Mouse (Mus musculus) forebrain, embryonic 16.5 days (tissue): ENCODE results near the gene G6pc. TPM values are rescaled to one million over a fixed set of nuclear protein-coding genes. Genes with fewer than 3 reads are reported as not detected.
A peak's percentile ranks its signal among the peaks of the same experiment; 100 is the strongest.
"Not testable (repeated sequence)": the region's sequence is repeated elsewhere in the genome, so short reads cannot be mapped to it uniquely, and the experiment has no call there.

ENCODE experiments used
- ATAC-seq: fragments of 200-750 bp; cut with Nextera tagmentation; 2 replicates; pipeline ENCODE4 v1.8.0; 2017; ENCODE audit warnings: mild to moderate bottlenecking, moderate library complexity
- H3K27ac ChIP-seq: fragments of 300-500 bp; sonication (generic); 2 replicates; pipeline ENCODE4 v1.5.1; 2014; ENCODE audit warnings: low read length, control low read depth
- H3K27me3 ChIP-seq: fragments of 300-500 bp; sonication (generic); replicated peaks from 2 replicates; pipeline ENCODE4 v1.6.1; 2014; ENCODE audit warnings: low read length; ENCODE audit not compliant: control insufficient read depth, insufficient read depth
- H3K36me3 ChIP-seq: fragments of 300-500 bp; sonication (generic); 2 replicates; pipeline ENCODE4 v1.6.1; 2014; ENCODE audit not compliant: control insufficient read depth, insufficient read depth
- H3K4me1 ChIP-seq: fragments of 300-500 bp; sonication (generic); replicated peaks from 2 replicates; pipeline ENCODE4 v1.6.1; 2014; ENCODE audit warnings: low read length; ENCODE audit not compliant: control insufficient read depth, insufficient read depth
- H3K4me2 ChIP-seq: fragments of 300-500 bp; sonication (generic); 2 replicates; pipeline ENCODE4 v1.6.1; 2014; ENCODE audit warnings: mild to moderate bottlenecking, low read length, control low read depth
- H3K4me3 ChIP-seq: fragments of 300-500 bp; sonication (generic); replicated peaks from 2 replicates; pipeline ENCODE4 v1.5.1; 2014; ENCODE audit warnings: mild to moderate bottlenecking, low read length, control low read depth
- H3K9ac ChIP-seq: fragments of 300-500 bp; sonication (generic); replicated peaks from 2 replicates; pipeline ENCODE4 v1.6.1; 2014; ENCODE audit warnings: low read depth, low read length, control low read depth
- H3K9me3 ChIP-seq: fragments of 300-500 bp; sonication (generic); 2 replicates; pipeline ENCODE4 v1.6.1; 2016; ENCODE audit warnings: low read length; ENCODE audit not compliant: control insufficient read depth
- WGBS: fragments of 180-500 bp; shearing (Covaris S2); extraction: QIAGEN DNeasy Blood & Tissue Kit; methylation state at CpG from one replicate; pipeline ENCODE4 v1.1.7; 2014; 5-methylcytosine and 5-hydroxymethylcytosine counted together
- polyA plus RNA-seq: library from polyadenylated mRNA; unstranded; fragments of >200 nt; fragmentation: Nextera tagmentation; extraction: Ambion mirVana; gene quantifications from 2 replicates; pipeline ENCODE4 v1.2.1, GENCODE M21; 2015

The G6pc gene
- polyA plus RNA-seq, result not detected in 2 replicates

- no peak for ATAC-seq
- Histone ChIP-seq H3K27me3 (no peaks in the 10 kb centered on the region), H3K9ac (no peak within 1 kb of the TSS), H3K4me1 (no peaks in the 10 kb centered on the region), H3K9me3 (no peaks in the 10 kb centered on the region), H3K4me2 (no peak within 1 kb of the TSS), H3K27ac (no peak within 1 kb of the TSS), H3K4me3 (no peak within 1 kb of the TSS), H3K36me3 (no peaks in the 10 kb centered on the region)
- WGBS, result 87% methylated on average over 8 of the region's 8 CpGs
Observed at GRCm38 (mm10) chr11:101367326-101367935, at the start of gene G6pc. TSS of gene G6pc (plus strand) at chr11:101367561.

- Histone ChIP-seq H3K27ac (no peak overlapping the region), H3K4me3 (no peak overlapping the region), H3K9ac (no peak overlapping the region), H3K9me3 (no peaks in the 10 kb centered on the region), H3K36me3 (peaks cover 43% of the 10 kb centered on the region), H3K27me3 (no peaks in the 10 kb centered on the region), H3K4me2 (no peak overlapping the region), H3K4me1 (no peaks in the 10 kb centered on the region; the same call in 1 of the 2 replicates)
- ATAC-seq, result peak; percentile 66
- WGBS, result 9% methylated on average over 4 of the region's 4 CpGs
Observed at GRCm38 (mm10) chr11:101323609-101324008, 43.8 kb upstream of the G6pc start.

- no peak within 1 kb of the TSS for H3K27ac ChIP-seq
- H3K9ac ChIP-seq, result no peak within 1 kb of the TSS
- H3K27me3 ChIP-seq, result no peaks in the 10 kb centered on the region
- 94% methylated on average over 5 of the region's 5 CpGs for WGBS
- no peak for ATAC-seq
- no peaks in the 10 kb centered on the region for H3K9me3 ChIP-seq
- no peak within 1 kb of the TSS for H3K4me3 ChIP-seq
- peaks cover 38% of the 10 kb centered on the region for H3K36me3 ChIP-seq
- no peak within 1 kb of the TSS for H3K4me2 ChIP-seq
- peaks cover 3% of the 10 kb centered on the region; the same call in 1 of the 2 replicates for H3K4me1 ChIP-seq
Observed at GRCm38 (mm10) chr11:101324763-101325162, 42.6 kb upstream of the G6pc start, which contains the start of gene Aoc2. TSS of gene Aoc2 (plus strand) at chr11:101325063.

- H3K4me1 ChIP-seq, H3K27me3 ChIP-seq, H3K4me3 ChIP-seq, H3K9ac ChIP-seq, H3K4me2 ChIP-seq, H3K27ac ChIP-seq, H3K9me3 ChIP-seq, ATAC-seq: not testable (repeated sequence)
- peaks cover 34% of the 10 kb centered on the region for H3K36me3 ChIP-seq
- 94% methylated on average over 11 of the region's 11 CpGs for whole genome bisulfite sequencing
Observed at GRCm38 (mm10) chr11:101325201-101325600, 42.2 kb upstream of the G6pc start.

- 90% methylated on average over 11 of the region's 11 CpGs for WGBS
- H3K4me2 ChIP-seq, result no peak overlapping the region
- peaks cover 27% of the 10 kb centered on the region for H3K36me3 ChIP-seq
- no peak overlapping the region for H3K27ac ChIP-seq
- ATAC-seq, result no peak
- H3K9me3 ChIP-seq, result no peaks in the 10 kb centered on the region
- H3K4me3 ChIP-seq, result no peak overlapping the region
- H3K4me1 ChIP-seq, result peaks cover 3% of the 10 kb centered on the region; the same call in 1 of the 2 replicates
- H3K27me3 ChIP-seq, result no peaks in the 10 kb centered on the region
- H3K9ac ChIP-seq, result no peak overlapping the region
Observed at GRCm38 (mm10) chr11:101326147-101326546, 41.2 kb upstream of the G6pc start.

- no peaks in the 10 kb centered on the region for H3K9me3 ChIP-seq
- no peak overlapping the region for H3K4me3 ChIP-seq
- no peaks in the 10 kb centered on the region for H3K27me3 ChIP-seq
- H3K36me3 ChIP-seq, result peaks cover 17% of the 10 kb centered on the region
- WGBS, result 54% methylated on average over 3 of the region's 3 CpGs
- ATAC-seq, result no peak
- no peak overlapping the region for H3K4me2 ChIP-seq
- H3K27ac ChIP-seq, result no peak overlapping the region
- H3K9ac ChIP-seq, result no peak overlapping the region
- peaks cover 3% of the 10 kb centered on the region; the same call in 1 of the 2 replicates for H3K4me1 ChIP-seq
Observed at GRCm38 (mm10) chr11:101327311-101327710, 40.0 kb upstream of the G6pc start.

- Histone ChIP-seq H3K4me2 (no peak overlapping the region), H3K27ac (no peak overlapping the region), H3K4me3 (no peak overlapping the region), H3K9ac (no peak overlapping the region), H3K27me3 (no peaks in the 10 kb centered on the region), H3K36me3 (peaks cover 10% of the 10 kb centered on the region), H3K4me1 (peaks cover 3% of the 10 kb centered on the region; the same call in 1 of the 2 replicates), H3K9me3 (no peaks in the 10 kb centered on the region)
- ATAC-seq, result no peak
- WGBS, result 81% methylated on average over 6 of the region's 6 CpGs
Observed at GRCm38 (mm10) chr11:101328941-101329635, 38.3 kb upstream of the G6pc start.

- no peak within 1 kb of the TSS for H3K4me3 ChIP-seq
- no peak within 1 kb of the TSS for H3K27ac ChIP-seq
- no peak within 1 kb of the TSS for H3K4me2 ChIP-seq
- H3K36me3 ChIP-seq, result 0 out of 2 replicates have a peak, but pooled peaks cover 2% of the 10 kb centered on the region
- no peaks in the 10 kb centered on the region for H3K27me3 ChIP-seq
- WGBS, result 75% methylated on average over 7 of the region's 7 CpGs
- H3K9me3 ChIP-seq, result no peaks in the 10 kb centered on the region
- no peak within 1 kb of the TSS for H3K9ac ChIP-seq
- ATAC-seq, result no peak
- peaks cover 3% of the 10 kb centered on the region; the same call in 1 of the 2 replicates for H3K4me1 ChIP-seq
Observed at GRCm38 (mm10) chr11:101330371-101330924, 36.9 kb upstream of the G6pc start, which contains the start of gene Aoc3. TSS of gene Aoc3 (plus strand) at chr11:101330605.

- not testable (repeated sequence) for H3K9me3 ChIP-seq, H3K9ac ChIP-seq, H3K4me1 ChIP-seq, H3K27me3 ChIP-seq, H3K4me3 ChIP-seq, H3K36me3 ChIP-seq, H3K4me2 ChIP-seq, ATAC-seq, H3K27ac ChIP-seq
- WGBS, result 89% methylated on average over 6 of the region's 6 CpGs
Observed at GRCm38 (mm10) chr11:101330961-101331360, 36.4 kb upstream of the G6pc start.
